Mouse (Mus musculus): ENCODE data around the gene Lrmda.

The Lrmda gene

GRCm38 (mm10) chr14:22649985-22650984 is 630.8 kb downstream of the Lrmda start:
- DNase-seq (ENCODE audit: low spot score): no peak

GRCm38 (mm10) chr14:22651131-22651952 is 631.8 kb downstream of the Lrmda start:
- DNase-seq (ENCODE audit: low spot score): no peak

GRCm38 (mm10) chr14:22662496-22662895 is 643.0 kb downstream of the Lrmda start:
- DNase-seq (ENCODE audit: low spot score): no peak

GRCm38 (mm10) chr14:22666437-22666836 is 646.9 kb downstream of the Lrmda start:
- DNase-seq (ENCODE audit: low spot score): no peak

- no peak for DNase-seq (ENCODE audit: low spot score)
Measured at GRCm38 (mm10) chr14:22668302-22668701, 648.8 kb downstream of the Lrmda start.

- no peak for DNase-seq (ENCODE audit: low spot score)
Measured at GRCm38 (mm10) chr14:22668711-22669110, 649.2 kb downstream of the Lrmda start.

GRCm38 (mm10) chr14:22673581-22673980 is 654.1 kb downstream of the Lrmda start:
- no peak for DNase-seq (ENCODE audit: low spot score)

- no peak for DNase-seq (ENCODE audit: low spot score)
Measured at GRCm38 (mm10) chr14:22679008-22679704, 659.6 kb downstream of the Lrmda start.

- no peak for DNase-seq (ENCODE audit: low spot score)
Measured at GRCm38 (mm10) chr14:22679705-22680643, 660.5 kb downstream of the Lrmda start.

- no peak for DNase-seq (ENCODE audit: low spot score)
Measured at GRCm38 (mm10) chr14:22686886-22687285, 667.4 kb downstream of the Lrmda start.

GRCm38 (mm10) chr14:22688399-22688798 is 668.9 kb downstream of the Lrmda start:
- no peak for DNase-seq (ENCODE audit: low spot score)

- no peak for DNase-seq (ENCODE audit: low spot score)
Measured at GRCm38 (mm10) chr14:22695448-22695847, 675.9 kb downstream of the Lrmda start.

GRCm38 (mm10) chr14:22695931-22696365 is 676.4 kb downstream of the Lrmda start:
- DNase-seq (ENCODE audit: low spot score): no peak

GRCm38 (mm10) chr14:22700236-22700635 is 680.7 kb downstream of the Lrmda start:
- no peak for DNase-seq (ENCODE audit: low spot score)

- no peak for DNase-seq (ENCODE audit: low spot score)
Measured at GRCm38 (mm10) chr14:22700690-22701089, 681.2 kb downstream of the Lrmda start.

GRCm38 (mm10) chr14:22707958-22708701 is 688.6 kb downstream of the Lrmda start:
- DNase-seq (ENCODE audit: low spot score): no peak

GRCm38 (mm10) chr14:22710071-22710661 is 690.7 kb downstream of the Lrmda start:
- no peak for DNase-seq (ENCODE audit: low spot score)

- DNase-seq (ENCODE audit: low spot score): no peak
Measured at GRCm38 (mm10) chr14:22712388-22712787, 692.9 kb downstream of the Lrmda start.

- DNase-seq (ENCODE audit: low spot score): no peak
Measured at GRCm38 (mm10) chr14:22715581-22716378, 696.3 kb downstream of the Lrmda start.
